Comparison of ENCODE assay signal across 13 mouse cellular contexts in the genomic region with DNA sequence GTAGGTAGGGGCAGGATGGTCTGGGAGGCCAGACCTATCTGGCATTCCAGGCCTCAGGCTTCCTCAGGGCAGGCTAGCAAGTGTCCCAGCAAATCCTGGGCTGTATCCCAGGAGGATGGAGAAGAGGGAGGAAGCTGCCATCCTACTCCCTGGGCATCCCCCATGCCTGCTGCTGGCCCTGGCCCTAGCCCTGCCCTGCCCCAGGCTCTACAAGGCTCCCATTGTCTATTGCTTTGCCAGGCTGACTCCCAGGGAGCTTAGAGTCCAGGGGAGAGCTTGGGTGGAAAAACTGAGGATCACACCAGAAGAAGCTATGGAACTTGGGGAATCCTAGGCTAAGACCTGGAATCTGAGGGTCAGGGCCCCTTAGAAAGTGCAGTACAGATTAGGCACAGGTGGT. TPM values are rescaled to one million over a fixed set of nuclear protein-coding genes. Genes with fewer than 3 reads are reported as not detected.
A peak's percentile ranks its signal among the peaks of the same experiment; 100 is the strongest.
DNase-seq lines count a peak whose midpoint lies in the region; ATAC-seq lines count a peak whose summit lies in the region.
"Had no signal": no experiment of that assay in that cellular context is flagged by ENCODE, and none has a peak within 500 bp of the region (broad histone marks: within the 10 kb centered on the region; RNA-seq: fewer than 3 reads in every experiment).

No protein-coding gene starts in this region.

- H3K9me3 ChIP-seq in heart, embryonic 12.5 days (replicated peaks): no peaks in the 10 kb centered on the region
- H3K9me3 ChIP-seq in embryonic facial prominence, embryonic 12.5 days: no peaks in the 10 kb centered on the region
- H3K9me3 ChIP-seq in stomach, embryonic 14.5 days (ENCODE audit: control insufficient read depth, low read depth, low read length): no peaks in the 10 kb centered on the region

- H3K4me2 ChIP-seq in heart, embryonic 12.5 days: no peak overlapping the region
- no peak overlapping the region for H3K4me2 ChIP-seq in embryonic facial prominence, embryonic 12.5 days (replicated peaks)
- no peak overlapping the region for H3K4me2 ChIP-seq in stomach, embryonic 14.5 days (replicated peaks; ENCODE audit: low read depth, low read length)
- H3K4me2 ChIP-seq: midbrain, embryonic 11.5 days had no signal

- H3K9ac ChIP-seq in heart, embryonic 12.5 days: no peak overlapping the region
- no peak overlapping the region; the same call in 1 of the 2 replicates for H3K9ac ChIP-seq in embryonic facial prominence, embryonic 12.5 days
- H3K9ac ChIP-seq in stomach, embryonic 14.5 days (replicated peaks; ENCODE audit: low read depth, low read length): 0 out of 2 replicates have a peak overlapping the region, but pooled peaks have one; percentile 10
- H3K9ac ChIP-seq: liver, embryonic 14.5 days had no signal

- no peaks in the 10 kb centered on the region for H3K27me3 ChIP-seq in heart, embryonic 12.5 days (replicated peaks)
- no peaks in the 10 kb centered on the region for H3K27me3 ChIP-seq in embryonic facial prominence, embryonic 12.5 days
- no peaks in the 10 kb centered on the region for H3K27me3 ChIP-seq in stomach, embryonic 14.5 days (ENCODE audit: control insufficient read depth, insufficient read depth, low read length)

- peaks cover 66% of the 10 kb centered on the region for H3K4me1 ChIP-seq in heart, embryonic 12.5 days (replicated peaks)
- H3K4me1 ChIP-seq in embryonic facial prominence, embryonic 12.5 days: peaks cover 22% of the 10 kb centered on the region
- peaks cover 17% of the 10 kb centered on the region for H3K4me1 ChIP-seq in stomach, embryonic 14.5 days (ENCODE audit: control insufficient read depth, insufficient read depth, low read length)

- DNase-seq in heart, adult 11 months: no peak
- DNase-seq in layer of hippocampus, adult 9-11 months: peak; percentile 51
- no peak for DNase-seq in layer of hippocampus, postnatal 14 days (ENCODE audit: low spot score in 2 of 2)
- DNase-seq in left cerebral cortex, postnatal 14 days (ENCODE audit: low spot score in 2 of 2): no peak
- DNase-seq: heart, postnatal 36 days; kidney, postnatal 10 days; right cerebral cortex, postnatal 25 days had no signal

- ATAC-seq in heart, embryonic 12.5 days (ENCODE audit: insufficient number of reproducible peaks, low FRiP score): no peak
- no peak for ATAC-seq in embryonic facial prominence, embryonic 12.5 days (ENCODE audit: insufficient number of reproducible peaks, insufficient read depth, low FRiP score, low TSS enrichment)
- ATAC-seq in stomach, embryonic 14.5 days (ENCODE audit: insufficient number of reproducible peaks, insufficient read depth, low FRiP score, low read depth): no peak
- ATAC-seq: CD4-positive, CD25-positive, alpha-beta regulatory T cell, adult 4 months had no signal

- no peak overlapping the region for H3K4me3 ChIP-seq in heart, embryonic 12.5 days
- no peak overlapping the region for H3K4me3 ChIP-seq in embryonic facial prominence, embryonic 12.5 days
- H3K4me3 ChIP-seq in stomach, embryonic 14.5 days (ENCODE audit: low read depth, low read length): no peak overlapping the region

- intact Hi-C loops in left cerebral cortex, postnatal 14 days (cut with DNase I): no loop called here

- no peaks in the 10 kb centered on the region for H3K36me3 ChIP-seq in heart, embryonic 12.5 days
- no peaks in the 10 kb centered on the region for H3K36me3 ChIP-seq in embryonic facial prominence, embryonic 12.5 days
- no peaks in the 10 kb centered on the region for H3K36me3 ChIP-seq in stomach, embryonic 14.5 days (ENCODE audit: control insufficient read depth, insufficient read depth, low read length)

- H3K27ac ChIP-seq in heart, embryonic 12.5 days (ENCODE audit: poor library complexity, severe bottlenecking): peak overlapping the region; percentile 61
- 0 out of 2 replicates have a peak overlapping the region, but pooled peaks have one; percentile 25 for H3K27ac ChIP-seq in embryonic facial prominence, embryonic 12.5 days
- no peak overlapping the region for H3K27ac ChIP-seq in stomach, embryonic 14.5 days (ENCODE audit: low read length)
- H3K27ac ChIP-seq: liver, embryonic 14.5 days had no signal

RNA-seq across cellular contexts. Expression of a gene that starts 7.2 kb away (rescaled TPM):
- 24.2 and 24.3 TPM in 2 replicates for polyA plus RNA-seq in heart, embryonic 12.5 days (2016; fragmentation: Nextera tagmentation; extraction: Ambion mirVana)
- 10 to 100 TPM; 36.5 to 39.3 TPM for total RNA-seq in layer of hippocampus, postnatal 14 days (2021)
- polyA plus RNA-seq in embryonic facial prominence, embryonic 12.5 days (2016; fragmentation: Nextera tagmentation; extraction: Ambion mirVana): 12.0 and 12.6 TPM in 2 replicates
- polyA plus RNA-seq in stomach, embryonic 14.5 days (2014; fragmentation: Nextera tagmentation; extraction: Ambion mirVana): 12.1 and 12.5 TPM in 2 replicates
- 10 to 100 TPM; 22.1 to 27.8 TPM for total RNA-seq in left cerebral cortex, postnatal 14 days (2021)

RNA-seq across cellular contexts. Expression of a gene that starts 26.6 kb away (rescaled TPM):
- polyA plus RNA-seq in heart, embryonic 12.5 days (2016; fragmentation: Nextera tagmentation; extraction: Ambion mirVana): 165 TPM in 2 replicates
- total RNA-seq in layer of hippocampus, postnatal 14 days (2021): 10 to 100 TPM; 82.2 to 83.1 TPM
- polyA plus RNA-seq in embryonic facial prominence, embryonic 12.5 days (2016; fragmentation: Nextera tagmentation; extraction: Ambion mirVana): 229 and 235 TPM in 2 replicates
- polyA plus RNA-seq in stomach, embryonic 14.5 days (2014; fragmentation: Nextera tagmentation; extraction: Ambion mirVana): 218 and 224 TPM in 2 replicates
- 10 to 100 TPM; 80.6 to 81.3 TPM for total RNA-seq in left cerebral cortex, postnatal 14 days (2021)

RNA-seq across cellular contexts. Expression of a gene that starts 38.8 kb away (rescaled TPM):
- 29.0 and 30.0 TPM in 2 replicates for polyA plus RNA-seq in heart, embryonic 12.5 days (2016; fragmentation: Nextera tagmentation; extraction: Ambion mirVana)
- total RNA-seq in layer of hippocampus, postnatal 14 days (2021): 10 to 100 TPM; 18.9 to 19.0 TPM
- 55.9 and 65.5 TPM in 2 replicates for polyA plus RNA-seq in embryonic facial prominence, embryonic 12.5 days (2016; fragmentation: Nextera tagmentation; extraction: Ambion mirVana)
- polyA plus RNA-seq in stomach, embryonic 14.5 days (2014; fragmentation: Nextera tagmentation; extraction: Ambion mirVana): 42.7 and 44.1 TPM in 2 replicates
- total RNA-seq in left cerebral cortex, postnatal 14 days (2021): 10 to 100 TPM; 17.3 to 18.6 TPM

RNA-seq across cellular contexts. Expression of a gene that starts 39.3 kb away (rescaled TPM):
- polyA plus RNA-seq in heart, embryonic 12.5 days (2016; fragmentation: Nextera tagmentation; extraction: Ambion mirVana): 265 and 289 TPM in 2 replicates
- 100 to 1,000 TPM; 114 to 125 TPM for total RNA-seq in layer of hippocampus, postnatal 14 days (2021)
- polyA plus RNA-seq in embryonic facial prominence, embryonic 12.5 days (2016; fragmentation: Nextera tagmentation; extraction: Ambion mirVana): 359 and 385 TPM in 2 replicates
- polyA plus RNA-seq in stomach, embryonic 14.5 days (2014; fragmentation: Nextera tagmentation; extraction: Ambion mirVana): 367 and 376 TPM in 2 replicates
- total RNA-seq in left cerebral cortex, postnatal 14 days (2021): 100 to 1,000 TPM; 109 to 114 TPM

RNA-seq across cellular contexts. Expression of a gene that starts 39.5 kb away (rescaled TPM):
- 6.3 and 6.6 TPM in 2 replicates for polyA plus RNA-seq in heart, embryonic 12.5 days (2016; fragmentation: Nextera tagmentation; extraction: Ambion mirVana)
- 10 to 100 TPM; 12.4 to 13.5 TPM for total RNA-seq in layer of hippocampus, postnatal 14 days (2021)
- 7.3 and 7.4 TPM in 2 replicates for polyA plus RNA-seq in embryonic facial prominence, embryonic 12.5 days (2016; fragmentation: Nextera tagmentation; extraction: Ambion mirVana)
- 8.7 TPM in 2 replicates for polyA plus RNA-seq in stomach, embryonic 14.5 days (2014; fragmentation: Nextera tagmentation; extraction: Ambion mirVana)
- 10 to 100 TPM; 10.8 to 13.3 TPM for total RNA-seq in left cerebral cortex, postnatal 14 days (2021)
